Mouse (Mus musculus): ENCODE results near the gene Slc45a2. TPM values are rescaled to one million over a fixed set of nuclear protein-coding genes. Genes with fewer than 3 reads are reported as not detected.
A peak's percentile ranks its signal among the peaks of the same experiment; 100 is the strongest.

Slc45a2 gene
- polyA plus RNA-seq, 1 experiment, result not detected

DNA sequence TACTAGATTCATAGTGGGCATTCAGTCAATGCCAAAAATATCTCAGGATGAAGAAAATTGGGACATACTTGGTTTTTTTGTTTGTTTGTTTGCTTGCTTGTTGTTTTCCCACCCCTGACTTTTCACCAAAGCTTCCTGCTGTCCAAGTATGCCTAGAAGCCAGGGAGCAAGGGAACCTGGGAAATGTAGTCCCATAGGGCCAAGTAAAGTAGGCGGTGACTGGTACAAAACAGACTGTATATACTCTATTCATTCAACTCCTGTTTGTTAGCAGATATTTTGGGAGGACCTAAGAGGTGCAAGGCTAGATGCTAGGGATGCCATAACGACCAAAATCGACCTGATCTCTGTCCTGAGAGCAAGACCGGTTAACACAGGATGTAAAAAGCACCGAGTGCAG is 689 bp upstream of the Slc45a2 start:
- DNase-seq (ENCODE audit: low read depth, low spot score), result no peak
- WGBS, result 55% methylated on average over 5 of the region's 5 CpGs

DNA sequence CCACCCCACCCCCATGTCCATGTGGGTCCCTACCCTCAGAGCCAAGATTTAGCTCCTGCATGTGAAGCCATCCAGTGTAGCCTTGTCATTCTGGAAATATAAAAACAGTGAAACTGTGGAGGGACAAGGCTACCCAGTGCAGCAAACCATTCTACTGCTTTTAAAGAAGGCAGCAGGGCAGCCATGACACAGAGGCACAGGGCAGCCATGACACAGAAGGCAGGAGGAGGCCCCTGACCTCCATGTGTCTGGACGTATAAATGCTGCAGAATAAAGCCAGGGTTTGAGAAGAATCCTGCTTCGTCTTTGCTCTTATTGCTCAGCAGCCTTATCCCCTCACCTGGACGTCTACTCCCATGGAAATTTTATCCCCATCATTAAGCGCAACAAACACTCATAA is 3.3 kb downstream of the Slc45a2 start:
- DNase-seq (ENCODE audit: low read depth, low spot score), result no peak
- 85% methylated on average over 4 of the region's 4 CpGs for WGBS

DNA sequence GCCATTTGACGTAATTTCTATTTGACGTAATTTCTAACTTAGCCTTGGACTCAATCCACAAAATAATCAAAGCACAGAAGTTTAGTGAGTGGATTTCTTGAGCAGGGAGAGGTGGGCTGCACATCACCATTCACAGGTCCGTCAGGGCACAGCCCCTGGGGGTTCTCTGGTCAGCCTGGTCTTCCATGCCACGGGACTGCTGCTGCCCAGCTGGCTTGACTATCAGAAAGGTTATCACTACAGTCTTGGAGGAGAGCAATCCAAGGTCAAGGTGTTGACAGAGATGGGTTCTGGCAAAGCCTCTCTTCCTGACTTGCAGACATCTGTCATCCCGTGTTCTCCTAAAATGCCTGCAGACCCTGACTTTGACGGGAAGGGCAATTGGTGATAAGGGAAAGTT is 4.1 kb downstream of the Slc45a2 start:
- WGBS, result 70% methylated on average over 6 of the region's 6 CpGs
- DNase-seq (ENCODE audit: low read depth, low spot score), result no peak

DNA sequence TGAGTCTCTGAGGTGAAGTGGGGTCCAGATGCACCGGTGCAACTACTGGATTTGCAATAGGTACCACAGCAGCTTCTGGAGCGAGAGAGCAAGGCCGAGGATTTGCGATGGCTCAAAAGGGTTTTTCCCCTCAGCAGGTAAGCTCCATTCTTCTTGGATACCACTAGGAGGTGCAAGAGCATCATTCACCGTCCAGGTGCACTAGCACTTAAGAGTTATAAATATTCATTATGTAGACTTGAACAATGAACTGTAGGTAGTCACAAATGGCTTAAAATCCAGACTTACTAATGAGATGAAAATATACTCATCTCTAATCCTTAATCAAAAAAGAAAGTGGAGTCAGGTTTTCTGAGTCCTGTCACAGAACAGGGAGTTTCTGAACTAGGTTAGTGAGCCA is 8.2 kb downstream of the Slc45a2 start:
- no peak for DNase-seq (ENCODE audit: low read depth, low spot score)
- WGBS, result 16% methylated on average over 5 of the region's 5 CpGs

DNA sequence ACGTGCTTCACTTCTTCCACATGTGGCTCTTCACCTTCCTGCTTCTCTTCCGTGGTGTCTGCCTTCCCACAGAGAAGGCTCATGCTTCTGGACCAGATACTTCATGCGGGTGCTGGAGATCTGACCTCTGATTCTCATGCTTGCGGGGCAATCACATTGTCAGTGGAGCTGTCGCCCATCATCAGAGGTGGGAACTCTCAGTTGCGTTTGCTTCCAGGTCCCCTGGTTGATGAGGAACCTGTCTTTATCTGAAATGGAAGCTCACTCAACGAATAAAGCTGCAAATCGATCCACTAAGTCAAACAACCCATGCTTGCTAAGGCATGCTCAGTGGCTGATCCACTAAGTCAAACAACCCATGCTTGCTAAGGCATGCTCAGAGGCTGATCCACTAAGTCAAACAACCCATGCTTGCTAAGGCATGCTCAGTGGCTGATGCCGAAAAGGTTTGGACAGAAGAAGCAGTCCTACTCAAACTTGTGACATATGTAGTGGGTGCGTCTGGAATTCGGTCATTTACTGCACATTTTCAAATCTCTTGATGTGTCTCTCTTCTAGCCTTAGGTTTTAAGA is 10.5 kb downstream of the Slc45a2 start:
- WGBS, result 71% methylated on average over 11 of the region's 11 CpGs

DNA sequence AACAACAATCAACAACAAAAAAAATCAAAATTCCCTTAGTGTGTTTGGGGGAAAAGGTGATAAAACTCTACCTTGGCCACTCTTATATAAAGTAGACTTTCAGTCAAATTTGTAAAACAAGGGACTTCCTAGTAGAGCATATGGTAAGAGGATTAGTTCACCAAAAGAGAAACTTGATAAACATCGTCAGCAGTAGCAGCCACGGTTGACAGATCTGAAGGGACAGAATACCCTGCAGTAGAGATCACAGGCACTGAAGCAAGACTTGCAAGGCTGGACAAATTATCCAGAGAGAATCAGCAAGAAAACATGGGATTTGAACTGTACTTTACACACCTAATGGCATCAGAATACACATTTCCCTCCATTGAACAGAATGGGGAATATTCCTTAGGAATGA is 14.4 kb downstream of the Slc45a2 start:
- WGBS, result 57% methylated on average over 2 of the region's 2 CpGs
- no peak for DNase-seq (ENCODE audit: low read depth, low spot score)

More for the DNA sequence above, 10.5 kb downstream of the Slc45a2 start:
- DNase-seq (ENCODE audit: low read depth, low spot score), result no peak

DNA sequence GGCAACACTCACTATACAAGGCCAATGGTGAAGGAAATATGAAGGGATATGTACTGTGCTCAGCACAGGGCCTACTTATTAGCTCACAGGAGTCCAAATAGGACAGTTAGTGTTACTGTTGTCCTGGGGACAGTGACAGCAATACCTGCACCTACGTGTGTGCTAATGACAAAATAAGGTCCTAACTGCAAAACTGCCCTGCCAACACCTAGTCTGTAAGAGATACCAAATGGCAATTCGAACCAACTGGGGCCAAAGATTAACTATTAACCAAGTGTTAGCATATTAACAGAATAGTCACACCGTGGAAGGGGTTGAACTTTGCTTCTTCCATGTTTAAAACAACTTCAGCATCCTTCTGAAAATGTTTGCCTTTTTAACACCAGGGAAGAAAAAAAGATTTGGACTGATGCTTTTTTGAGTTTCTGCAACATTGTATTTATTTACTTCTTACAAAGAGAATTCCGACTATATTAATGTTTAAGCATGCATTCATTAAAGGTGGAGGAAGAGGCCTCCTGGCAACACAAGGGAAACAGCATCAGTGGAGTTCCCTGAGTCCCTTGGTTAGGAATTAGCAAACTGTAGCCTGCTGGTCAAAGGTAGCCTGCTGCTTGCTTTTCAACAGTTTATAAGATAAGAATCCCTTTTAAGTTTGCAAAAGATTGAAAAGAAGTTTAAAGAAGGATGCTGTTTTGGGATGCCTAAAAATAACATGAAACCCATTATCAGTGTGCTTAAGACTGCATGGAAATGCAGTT is 26.5 kb downstream of the Slc45a2 start:
- WGBS, result 35% methylated on average over 4 of the region's 4 CpGs
- DNase-seq (ENCODE audit: low read depth, low spot score), result no peak

DNA sequence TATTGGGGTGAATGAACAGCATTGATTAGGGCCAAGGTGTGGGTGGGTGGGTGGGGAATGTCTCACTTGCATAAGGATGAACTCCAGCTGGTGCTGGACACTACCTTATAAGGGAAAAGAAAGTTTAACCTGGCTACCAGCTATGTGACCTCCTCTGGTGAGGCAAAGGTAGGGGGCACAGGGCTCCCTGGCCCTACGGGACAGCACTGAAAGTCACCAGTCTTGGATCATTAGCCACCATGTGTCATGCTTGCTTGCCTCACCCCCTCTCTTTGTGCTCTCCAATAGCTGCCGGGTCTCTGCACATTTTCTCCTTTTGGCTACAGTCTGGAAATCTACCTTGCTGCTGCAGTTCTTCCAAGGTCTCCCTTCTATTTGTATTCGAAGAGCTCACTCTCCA is 29.7 kb downstream of the Slc45a2 start:
- WGBS, result 73% methylated on average over 3 of the region's 3 CpGs
- DNase-seq (ENCODE audit: low read depth, low spot score), result no peak

DNA sequence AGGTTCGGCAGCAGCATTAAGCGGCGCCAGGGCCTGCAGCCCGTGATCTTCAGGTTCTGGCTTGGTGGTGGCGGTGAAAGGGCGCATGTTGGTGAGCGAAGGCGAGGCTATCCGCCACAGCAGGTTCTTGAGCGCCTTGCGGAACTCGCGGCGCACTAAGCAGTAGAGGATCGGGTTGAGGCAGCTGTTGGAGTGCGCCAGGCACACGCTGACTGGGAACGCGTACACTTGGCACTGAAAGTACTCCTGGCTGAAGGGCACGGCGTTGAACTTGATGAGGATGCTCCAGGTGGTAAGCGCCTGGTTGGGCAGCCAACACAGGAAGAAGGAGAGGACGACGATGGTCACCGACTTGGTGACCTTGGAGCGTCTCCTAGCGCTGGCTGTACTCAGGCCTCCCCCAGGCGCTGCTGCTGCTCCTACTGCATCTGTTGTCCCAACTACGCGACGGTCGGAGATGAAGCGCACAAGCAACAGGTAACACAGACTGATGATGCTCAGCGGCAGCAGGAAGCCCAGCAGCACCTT is 35.5 kb downstream of the Slc45a2 start:
- WGBS, result 6% methylated on average over 34 of the region's 34 CpGs
- no peak for DNase-seq (ENCODE audit: low read depth, low spot score)

DNA sequence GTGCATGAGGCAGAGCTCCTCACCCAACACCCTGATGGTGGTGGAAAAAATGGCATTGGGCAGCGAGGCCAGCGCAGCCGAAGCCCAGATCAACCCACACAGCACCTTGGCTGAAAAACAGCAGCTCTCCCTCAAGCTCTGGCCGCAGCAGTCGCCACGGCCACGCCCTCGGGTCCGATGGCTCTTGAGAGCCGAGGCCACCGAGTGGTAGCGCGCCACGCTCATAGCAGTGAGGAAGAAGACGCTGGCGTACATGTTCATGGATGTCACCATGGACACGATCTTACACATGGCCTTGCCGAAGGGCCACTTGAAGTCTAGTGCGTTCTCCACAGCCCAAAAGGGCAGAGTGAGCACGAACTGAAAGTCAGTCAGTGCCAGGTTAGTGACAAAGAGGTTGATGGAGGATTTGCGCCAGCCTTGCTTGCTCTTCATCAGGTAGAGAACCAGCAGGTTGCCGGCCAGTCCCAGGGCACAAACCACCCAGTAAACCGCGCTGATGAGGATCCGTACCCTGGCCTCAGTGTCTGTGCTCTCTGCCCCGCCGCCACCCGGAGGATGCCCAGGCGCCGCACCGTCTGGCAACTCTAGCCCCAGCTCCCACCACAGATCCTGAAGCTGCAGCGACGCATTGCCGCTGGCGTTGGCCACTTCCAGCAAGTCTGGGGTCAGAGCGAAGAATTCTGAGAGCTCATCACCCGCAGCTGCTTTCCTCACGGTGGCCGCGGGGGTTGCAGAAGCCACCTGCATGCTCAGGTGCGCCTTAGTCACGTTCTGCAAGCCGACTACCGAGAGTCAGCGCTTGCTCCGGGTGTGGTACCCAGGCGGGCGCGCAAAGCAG is 36.2 kb downstream of the Slc45a2 start:
- WGBS, result 3% methylated on average over 49 of the region's 49 CpGs
- no peak for DNase-seq (ENCODE audit: low read depth, low spot score)

DNA sequence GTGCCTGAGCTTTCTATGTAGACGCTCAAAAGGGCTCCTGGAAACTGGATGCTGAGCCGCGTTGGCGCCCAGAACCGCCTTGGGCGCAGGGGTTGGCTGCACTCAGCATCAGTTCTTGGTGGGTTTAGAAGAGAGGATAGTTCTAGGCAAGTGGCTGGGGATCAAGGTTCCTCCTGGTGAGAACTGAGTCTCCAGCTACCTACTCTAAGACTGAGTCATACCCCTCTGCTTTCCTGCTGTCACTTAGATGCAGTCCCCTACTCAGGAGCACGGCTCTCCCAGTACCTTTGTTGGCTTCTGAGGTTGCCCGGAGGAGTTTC is 36.8 kb downstream of the Slc45a2 start:
- DNase-seq (ENCODE audit: low read depth, low spot score), result no peak
- 7% methylated on average over 8 of the region's 8 CpGs for WGBS

DNA sequence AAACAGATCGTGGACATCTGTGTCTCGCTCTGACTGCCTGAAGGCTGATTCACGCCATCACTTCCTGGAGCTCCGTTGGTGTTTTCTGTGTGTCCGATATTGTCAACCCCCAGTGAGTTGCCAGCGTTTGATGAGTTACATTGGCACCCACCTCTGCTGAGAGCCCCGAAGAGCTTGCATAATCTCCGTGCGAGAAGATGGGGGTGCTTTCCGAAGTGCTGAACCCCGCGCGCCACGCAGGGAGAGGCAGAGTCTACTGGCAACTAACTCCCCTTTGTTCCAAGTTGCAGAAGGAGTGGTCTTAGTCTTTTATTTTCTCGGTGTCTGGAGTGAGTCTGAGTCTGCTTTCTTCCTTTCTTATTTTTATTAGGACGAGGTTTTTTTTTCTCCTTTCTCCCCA is 37.2 kb downstream of the Slc45a2 start, which contains the start of gene Rxfp3:
TSS of gene Rxfp3 (minus strand) at position 281 of the 400 bp plus-strand sequence.
- no peak for DNase-seq (ENCODE audit: low read depth, low spot score)
- 5% methylated on average over 16 of the region's 16 CpGs for WGBS

DNA sequence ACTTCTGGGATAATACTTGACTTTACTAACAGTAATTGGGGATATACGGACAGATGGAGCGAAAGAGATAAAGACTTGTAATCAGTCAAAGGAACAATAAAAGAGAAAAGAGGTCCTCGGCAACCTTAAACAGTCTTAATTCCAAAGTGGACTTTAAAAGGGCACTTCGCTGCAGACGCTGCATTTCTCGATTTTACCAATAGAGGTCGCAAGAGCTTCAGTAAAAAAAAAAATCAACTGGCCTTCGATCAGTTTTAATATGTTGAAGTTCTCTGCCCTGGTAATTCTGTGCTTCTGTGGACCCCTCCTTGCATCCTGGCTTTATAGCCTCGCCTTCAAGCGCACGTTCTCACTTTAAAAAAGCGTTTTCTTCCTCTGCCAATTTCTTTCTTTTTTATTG is 38.0 kb downstream of the Slc45a2 start:
- DNase-seq (ENCODE audit: low read depth, low spot score), result peak; percentile 6
- 1% methylated on average over 12 of the region's 12 CpGs for WGBS

DNA sequence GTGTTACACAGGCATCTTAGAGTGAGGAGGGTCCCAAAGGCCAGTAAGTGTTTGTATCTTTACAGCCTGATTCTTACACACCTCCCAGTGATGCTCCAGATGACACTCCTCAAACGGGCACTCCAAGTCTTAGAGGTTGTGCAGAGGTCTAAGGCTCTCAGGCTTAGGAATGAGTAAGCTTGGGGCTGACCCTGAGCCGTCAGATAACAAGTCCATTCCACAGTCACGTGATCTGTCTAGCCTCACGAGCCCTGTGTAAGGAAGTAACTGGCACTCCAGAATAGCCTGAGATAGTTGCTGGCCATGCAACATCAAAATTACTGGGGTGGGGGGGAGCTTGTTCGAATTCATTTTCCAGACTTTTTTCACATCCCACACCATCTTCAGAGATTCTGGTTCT is 39.5 kb downstream of the Slc45a2 start:
- DNase-seq (ENCODE audit: low read depth, low spot score), result no peak
- WGBS, result 40% methylated on average over 5 of the region's 5 CpGs

DNA sequence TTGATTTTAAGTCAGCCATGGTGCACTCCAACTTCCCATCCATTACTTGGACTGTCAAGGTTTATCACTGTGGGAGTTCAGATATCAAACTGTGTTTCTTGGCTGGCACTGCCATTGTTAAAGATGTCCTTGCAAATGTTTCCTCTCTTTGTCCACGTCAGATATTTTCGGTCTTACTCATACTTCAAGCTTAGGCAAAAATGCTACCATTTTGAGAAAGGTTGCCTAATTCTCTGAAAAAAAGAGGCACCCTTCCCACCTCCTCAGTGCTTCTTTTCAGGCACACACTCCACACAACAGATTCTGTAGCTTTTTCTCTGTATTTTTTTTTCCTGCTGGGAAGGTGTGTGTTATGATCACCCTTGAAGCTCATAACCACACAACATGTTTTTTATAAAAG is 40.7 kb downstream of the Slc45a2 start:
- WGBS, result 77% methylated on average over 2 of the region's 2 CpGs
- no peak for DNase-seq (ENCODE audit: low read depth, low spot score)

DNA sequence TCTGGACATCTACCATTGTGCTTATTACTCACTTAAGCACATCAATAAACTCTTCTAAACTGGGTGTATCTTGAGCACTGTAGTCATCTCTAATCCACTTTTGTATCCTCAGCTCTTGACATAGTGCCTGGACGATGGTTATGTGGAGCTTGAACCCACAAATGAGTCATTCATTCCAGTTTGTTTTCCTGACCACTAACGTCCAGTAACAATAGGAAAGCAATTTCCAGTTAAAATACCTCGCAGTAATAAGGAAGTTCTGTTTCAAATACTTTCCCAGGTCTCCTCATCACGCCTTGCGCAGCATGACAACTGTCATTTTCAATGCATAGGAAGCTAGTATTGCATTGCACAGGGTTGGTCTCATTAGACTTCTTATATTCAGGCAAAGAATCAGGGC is 42.3 kb downstream of the Slc45a2 start:
- DNase-seq (ENCODE audit: low read depth, low spot score), result no peak
- 33% methylated on average over 5 of the region's 5 CpGs for WGBS

DNA sequence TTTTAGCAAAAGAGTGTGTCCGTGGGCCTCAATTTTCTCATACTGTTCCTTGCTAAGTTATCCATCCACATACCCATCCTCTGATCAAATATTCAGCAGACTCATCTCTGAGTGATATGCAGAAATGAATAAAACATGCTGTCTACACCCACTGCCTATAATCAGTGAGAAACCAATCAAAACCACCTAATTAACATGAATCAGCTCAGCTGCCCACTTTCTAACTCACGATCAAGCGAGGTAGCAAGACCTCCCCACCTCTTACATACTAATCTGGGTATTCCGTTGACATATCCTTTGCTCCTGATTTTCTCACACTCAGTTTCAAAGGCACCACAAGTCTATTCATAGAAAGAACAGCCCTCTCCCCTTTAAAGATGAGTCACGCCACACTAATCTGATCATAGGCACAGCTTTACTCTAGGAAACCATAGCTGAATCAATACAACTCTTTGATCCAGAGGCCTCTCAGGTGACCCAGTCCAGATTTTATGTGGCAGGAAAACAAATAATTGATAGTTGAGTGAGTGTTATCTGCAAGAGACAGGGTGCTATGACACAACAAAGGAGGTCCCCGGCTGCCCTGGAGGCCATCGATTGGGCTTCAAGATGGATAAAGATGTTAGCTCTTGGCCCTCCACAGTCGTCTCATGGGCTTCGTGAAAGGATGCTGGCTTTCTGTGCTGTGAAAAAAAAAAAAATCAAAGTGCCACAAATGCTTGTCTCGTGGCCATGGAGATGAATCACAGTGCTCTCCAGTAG is 53.3 kb downstream of the Slc45a2 start:
- WGBS, result 78% methylated on average over 10 of the region's 10 CpGs
- DNase-seq (ENCODE audit: low read depth, low spot score), result no peak

DNA sequence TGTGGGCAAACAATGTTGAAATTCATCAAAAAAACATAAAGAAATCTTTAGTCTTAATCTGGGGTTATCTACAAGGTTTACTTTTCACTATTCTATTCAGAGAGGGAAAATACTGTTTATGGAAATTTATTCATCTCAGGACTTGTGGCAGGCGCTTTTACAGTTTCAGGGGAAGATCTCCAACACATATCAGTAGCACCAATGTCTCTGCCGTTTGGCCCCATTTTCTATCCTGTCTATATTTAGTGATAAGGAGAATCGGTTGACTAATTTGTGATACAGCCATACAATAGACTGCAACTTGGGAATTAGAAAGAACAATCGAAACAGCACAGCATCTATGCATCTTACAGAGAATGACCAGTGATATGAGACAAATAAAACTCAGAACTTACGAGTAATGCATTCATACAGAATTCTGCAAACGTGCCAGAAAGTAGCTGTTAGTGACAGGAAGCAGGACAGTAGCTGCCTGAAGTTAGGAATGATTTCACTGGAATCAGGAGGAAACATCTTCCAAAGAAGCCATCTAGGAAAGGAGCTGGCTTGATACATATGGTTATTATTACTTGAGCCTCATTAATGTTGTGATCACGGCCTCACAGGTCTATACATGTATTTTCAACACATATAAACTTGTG is 54.0 kb downstream of the Slc45a2 start:
- WGBS, result 67% methylated on average over 7 of the region's 7 CpGs
- no peak for DNase-seq (ENCODE audit: low read depth, low spot score)

DNA sequence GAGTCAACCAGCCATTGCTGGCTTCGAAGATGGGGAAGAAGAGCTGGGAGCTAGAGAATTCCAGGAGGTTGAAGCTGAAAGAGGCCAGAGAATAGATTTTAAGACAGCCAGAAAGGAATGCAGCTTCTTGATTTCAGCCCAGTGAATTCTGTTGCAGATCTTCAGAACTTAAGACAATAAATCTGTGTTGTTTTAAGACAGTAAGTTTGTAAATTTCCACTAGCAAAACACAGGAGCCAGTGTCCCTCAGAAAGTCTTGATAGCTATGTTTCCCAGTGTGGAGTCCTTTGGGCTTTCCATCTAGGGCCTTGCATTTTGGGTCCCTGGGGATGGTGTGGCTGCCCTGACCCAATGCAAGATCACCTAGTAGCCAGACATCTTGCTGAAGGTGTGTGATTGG is 62.4 kb downstream of the Slc45a2 start:
- WGBS, result 80% methylated on average over 1 of the region's 1 CpGs

More for the DNA sequence above, 62.4 kb downstream of the Slc45a2 start:
- DNase-seq (ENCODE audit: low read depth, low spot score), result no peak
